Mouse (Mus musculus): Measurements from ENCODE around the gene Zdhhc16.

GRCm38 (mm10) chr19:41989810-41990209, 56.5 kb downstream of the Zdhhc16 start:
- no peak for TF ChIP-seq GATA1 (IDR thresholded peaks at IDR 0.05; ENCODE audit: borderline replicate concordance, low read length)
- TF ChIP-seq FLI1 (IDR thresholded peaks at IDR 0.05; ENCODE audit: low read length), result no peak

All from megakaryocyte, embryonic 14.5 days (primary cell).